Mouse (Mus musculus): ENCODE results near the gene Il1b.

DNA sequence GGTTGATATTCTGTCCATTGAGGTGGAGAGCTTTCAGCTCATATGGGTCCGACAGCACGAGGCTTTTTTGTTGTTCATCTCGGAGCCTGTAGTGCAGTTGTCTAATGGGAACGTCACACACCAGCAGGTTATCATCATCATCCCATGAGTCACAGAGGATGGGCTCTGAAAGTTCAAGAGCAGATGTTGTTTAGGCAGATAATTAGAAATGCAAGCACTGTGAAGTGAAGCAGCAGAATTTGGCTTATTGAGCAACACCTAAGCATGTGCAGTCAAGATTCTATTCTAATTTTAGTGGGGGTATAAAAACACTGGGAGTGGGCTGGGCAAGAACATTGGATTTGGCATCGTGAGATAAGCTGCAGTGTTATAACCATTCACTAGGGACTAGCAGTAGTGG is 3.7 kb downstream of the Il1b start:
- no peak for TF ChIP-seq POLR2A (IDR thresholded peaks at IDR 0.05; ENCODE audit: insufficient read depth, low read length)
- TF ChIP-seq CTCF (IDR thresholded peaks at IDR 0.05; ENCODE audit: low read depth, low read length): no peak
- no peak for TF ChIP-seq EP300 (IDR thresholded peaks at IDR 0.05; ENCODE audit: insufficient read depth, low read depth, low read length)

All from ES-Bruce4 (cell line).